Mouse (Mus musculus): Measurements from ENCODE around the gene Hspb2.
A peak's percentile ranks its signal among the peaks of the same experiment; 100 is the strongest.

Hspb2 gene

GRCm38 (mm10) chr9:50752054-50752602 is at the start of gene Hspb2:
Gene Hspb2, minus strand, starts transcription at chr9:50752354.
- DNase-seq (ENCODE audit: low spot score in 2 of 2) = no peak

- DNase-seq (ENCODE audit: low spot score in 2 of 2) = peak; percentile 54 to 63
Measured at GRCm38 (mm10) chr9:50800985-50801384, 48.8 kb upstream of the Hspb2 start.

DNA sequence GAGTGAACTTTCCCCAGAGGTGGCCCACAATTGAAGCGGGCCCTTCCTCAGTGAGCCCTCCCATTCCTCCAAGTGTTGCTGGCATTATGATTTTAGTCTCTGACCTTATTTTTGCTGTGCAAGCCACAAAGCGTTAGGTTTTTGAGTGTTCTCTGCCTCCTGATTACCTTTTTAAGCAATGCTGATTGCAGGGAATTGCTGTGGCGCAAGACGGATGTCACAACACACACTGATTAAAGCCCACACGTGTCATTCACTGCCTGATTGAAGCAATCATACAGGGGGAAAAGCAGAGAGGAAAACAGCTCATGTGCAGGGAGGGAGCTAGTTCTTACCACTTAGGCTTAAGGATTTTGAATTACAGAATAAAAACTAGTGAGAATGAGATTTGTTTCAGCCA is 46.2 kb upstream of the Hspb2 start:
- DNase-seq (ENCODE audit: low spot score in 2 of 2) = no peak

DNA sequence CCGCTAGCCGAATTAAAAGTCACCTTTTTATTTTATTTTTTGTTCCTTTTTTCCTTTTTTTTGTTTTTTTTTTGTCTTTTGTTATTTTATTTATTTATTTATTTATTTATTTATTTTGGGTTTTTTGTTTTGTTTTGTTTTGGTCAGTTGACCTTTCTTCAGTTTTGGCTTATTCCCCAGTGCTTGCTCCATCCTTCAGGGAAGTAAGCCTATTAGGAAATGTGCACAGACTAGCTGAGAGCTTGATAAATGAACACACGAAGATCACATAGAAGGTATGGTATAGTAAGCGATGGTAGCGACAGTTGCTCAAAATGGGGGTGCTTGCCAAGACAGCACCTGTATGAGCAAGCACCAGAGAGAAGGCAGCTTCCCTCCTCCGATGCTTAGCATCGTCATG is 45.5 kb upstream of the Hspb2 start:
- DNase-seq (ENCODE audit: low spot score in 2 of 2) = no peak

- no peak for DNase-seq (ENCODE audit: low spot score in 2 of 2)
Measured at GRCm38 (mm10) chr9:50796776-50797175, 44.6 kb upstream of the Hspb2 start.

- no peak for DNase-seq (ENCODE audit: low spot score in 2 of 2)
Measured at GRCm38 (mm10) chr9:50795266-50795665, 43.1 kb upstream of the Hspb2 start.

DNA sequence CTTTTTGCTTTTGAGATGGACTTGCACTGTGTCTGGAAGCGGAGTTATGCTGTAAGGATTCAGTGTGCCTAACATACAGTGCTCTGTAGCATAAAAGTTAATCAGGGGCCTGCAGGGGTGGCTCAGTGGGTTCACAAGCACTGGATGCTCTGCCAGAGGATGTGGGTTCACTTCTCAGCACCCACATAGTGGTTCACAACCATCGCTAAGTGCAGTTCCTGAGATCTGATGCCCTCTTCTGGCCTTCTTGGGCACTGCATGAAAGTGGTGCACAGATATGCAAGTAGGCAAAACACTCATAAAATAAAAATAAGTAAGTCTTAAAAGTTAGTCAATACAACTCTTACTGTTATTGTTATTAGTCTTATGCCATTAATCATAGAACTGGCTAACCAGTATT is 30.0 kb upstream of the Hspb2 start:
- DNase-seq (ENCODE audit: low spot score in 2 of 2) = peak; percentile 21 to 22

DNA sequence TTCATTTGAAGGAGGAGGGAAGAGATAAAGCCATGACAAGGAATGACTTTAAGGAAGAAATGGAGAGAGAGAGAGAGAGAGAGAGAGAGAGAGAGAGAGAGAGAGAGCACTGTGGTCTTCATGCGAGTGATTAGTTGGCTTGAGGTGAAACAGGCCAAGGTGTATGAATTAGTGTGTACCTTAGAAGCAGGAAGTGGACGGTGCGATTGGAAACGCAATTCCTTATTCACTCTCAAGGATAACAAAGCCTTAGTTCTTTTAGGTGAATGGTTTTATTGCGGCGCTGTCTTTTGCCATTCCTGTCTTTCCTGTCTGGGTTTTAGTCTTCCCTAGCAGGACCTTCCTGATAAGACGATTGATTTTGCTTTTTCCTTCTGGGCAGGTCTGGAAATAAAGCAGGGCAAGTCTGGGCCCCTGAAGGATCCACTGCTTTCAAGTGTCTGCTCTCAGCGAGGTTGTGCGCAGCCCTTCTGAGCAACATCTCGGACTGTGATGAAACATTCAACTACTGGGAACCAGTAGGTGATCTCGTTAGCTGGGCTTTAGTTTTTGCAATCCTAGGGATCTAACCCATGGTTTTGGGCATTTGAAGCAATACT is 24.1 kb upstream of the Hspb2 start:
- no peak for DNase-seq (ENCODE audit: low spot score in 2 of 2)

GRCm38 (mm10) chr9:50775662-50776126 is 23.5 kb upstream of the Hspb2 start:
- DNase-seq (ENCODE audit: low spot score in 2 of 2) = no peak

- DNase-seq (ENCODE audit: low spot score in 2 of 2) = peak; percentile 80 to 84
Measured at GRCm38 (mm10) chr9:50774991-50775612, 22.9 kb upstream of the Hspb2 start, which contains the start of the genes Alg9 and 1110032A03Rik. Gene Alg9, plus strand, starts transcription at chr9:50775019. Gene 1110032A03Rik, minus strand, starts transcription at chr9:50775520.

DNA sequence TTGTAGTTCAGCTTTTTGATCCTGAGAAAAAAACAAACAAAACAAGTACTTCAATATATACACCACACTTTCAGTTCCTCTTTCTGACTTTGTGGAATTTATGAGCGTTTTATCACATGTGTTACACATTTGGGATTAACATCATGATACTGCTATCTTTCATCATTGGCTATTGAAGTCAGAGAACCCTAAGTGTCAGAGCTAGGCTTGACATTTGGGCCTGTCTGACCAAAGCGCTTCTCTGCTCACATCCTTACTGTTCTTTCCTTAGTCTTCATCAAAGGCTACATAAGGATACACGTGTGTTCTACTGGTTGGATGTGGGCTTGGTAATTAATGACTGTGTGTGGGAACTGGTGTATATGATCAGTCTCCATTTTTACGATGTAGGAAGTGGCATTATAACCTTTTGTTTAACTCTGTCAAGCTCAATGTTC is 21.9 kb upstream of the Hspb2 start:
- peak in 1 of 2 experiments; percentile 11 for DNase-seq (ENCODE audit: low spot score in 2 of 2)

DNA sequence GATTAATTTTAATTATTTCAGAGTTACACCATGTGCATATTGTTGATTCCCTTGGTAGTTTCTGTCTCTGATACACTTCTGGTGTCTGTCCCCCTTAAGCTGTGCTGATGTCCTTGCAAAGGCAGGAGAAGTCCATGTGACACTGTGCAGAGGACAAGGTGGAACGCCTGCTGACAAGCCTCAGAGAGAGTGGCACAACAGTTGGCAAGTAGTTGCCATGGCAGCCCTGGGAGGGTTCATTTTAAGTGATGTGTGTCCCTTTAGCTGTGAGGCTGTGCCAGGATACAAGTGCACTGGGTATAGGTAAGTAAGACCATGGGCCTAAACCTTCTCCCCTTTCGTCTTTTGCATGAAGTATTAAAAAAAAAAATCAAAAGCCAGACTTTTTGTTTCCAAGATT is 17.9 kb upstream of the Hspb2 start:
- no peak for DNase-seq (ENCODE audit: low spot score in 2 of 2)

DNA sequence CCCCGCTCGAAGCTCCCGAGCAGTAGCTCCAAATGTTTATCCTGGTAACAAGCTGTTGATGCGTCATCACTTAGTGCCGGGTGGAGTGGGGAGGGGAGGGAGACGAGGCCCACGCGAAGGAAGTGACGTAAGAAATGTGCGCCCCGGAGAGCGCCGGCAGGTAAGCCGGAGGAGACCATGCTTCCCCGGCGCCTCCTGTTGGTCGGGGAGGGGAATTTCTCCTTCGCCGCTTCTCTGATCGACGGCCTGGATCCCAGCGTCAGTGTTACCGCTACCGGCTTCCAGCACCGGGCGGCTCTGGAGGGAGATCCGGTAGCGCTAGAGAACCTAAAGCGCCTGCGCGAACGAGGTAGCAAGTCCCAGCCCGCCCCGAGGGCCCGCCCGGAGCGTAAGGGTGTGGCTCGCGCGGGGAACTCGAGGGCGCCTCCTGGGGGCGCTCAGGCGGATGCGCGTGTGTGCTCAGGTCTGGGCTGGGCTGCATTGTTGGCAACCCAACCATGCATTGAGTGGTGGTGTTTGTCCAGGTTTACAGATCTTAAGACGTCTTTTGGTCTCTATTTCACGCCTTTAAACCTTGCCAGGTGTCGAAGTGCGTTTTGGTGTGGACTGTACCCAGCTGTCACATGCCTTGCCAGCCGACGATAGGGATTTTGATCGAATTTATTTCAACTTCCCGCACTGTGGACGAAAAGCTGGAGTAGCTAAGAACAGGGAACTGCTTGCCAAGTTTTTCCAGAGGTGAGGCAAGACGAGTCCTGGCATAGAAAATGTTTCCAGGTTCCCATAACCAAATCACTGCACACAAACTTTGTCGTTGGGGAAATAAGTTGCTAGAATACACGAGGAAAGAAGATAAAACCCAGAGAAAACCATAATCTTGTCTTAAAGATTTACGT is 16.2 kb upstream of the Hspb2 start, which contains the start of gene Fdxacb1:
TSS of gene Fdxacb1 (plus strand) at position 130 of the 896 bp plus-strand sequence.
- peak; percentile 97 for DNase-seq (ENCODE audit: low spot score in 2 of 2)

DNA sequence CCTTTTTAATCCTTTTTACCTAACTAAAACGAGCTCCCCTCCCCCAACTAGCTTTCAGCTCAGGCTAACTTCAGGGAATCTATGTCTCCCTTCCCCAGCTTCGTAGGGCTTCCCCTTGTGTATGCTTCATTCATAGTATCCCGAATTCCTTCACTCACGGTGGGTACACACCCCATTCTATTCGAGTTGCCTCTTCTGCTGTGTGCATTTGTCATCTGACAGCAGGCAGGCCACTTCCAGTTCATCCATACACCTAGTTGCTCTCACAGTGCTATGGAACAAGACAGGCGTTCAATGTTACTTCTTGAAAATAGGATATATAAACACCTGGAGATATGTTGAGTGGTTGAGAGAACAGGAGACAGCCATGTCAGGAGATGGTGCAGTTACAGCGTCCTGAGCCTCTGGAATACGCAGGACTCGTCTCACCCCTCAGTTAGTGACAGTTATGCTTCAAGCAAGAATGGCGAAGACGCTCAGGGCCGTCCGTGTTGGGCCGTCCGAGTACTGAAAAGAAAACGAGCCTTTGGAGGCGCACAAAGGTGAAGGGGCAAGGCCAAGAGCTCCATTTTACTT is 15.5 kb upstream of the Hspb2 start:
- DNase-seq (ENCODE audit: low spot score in 2 of 2) = no peak

DNA sequence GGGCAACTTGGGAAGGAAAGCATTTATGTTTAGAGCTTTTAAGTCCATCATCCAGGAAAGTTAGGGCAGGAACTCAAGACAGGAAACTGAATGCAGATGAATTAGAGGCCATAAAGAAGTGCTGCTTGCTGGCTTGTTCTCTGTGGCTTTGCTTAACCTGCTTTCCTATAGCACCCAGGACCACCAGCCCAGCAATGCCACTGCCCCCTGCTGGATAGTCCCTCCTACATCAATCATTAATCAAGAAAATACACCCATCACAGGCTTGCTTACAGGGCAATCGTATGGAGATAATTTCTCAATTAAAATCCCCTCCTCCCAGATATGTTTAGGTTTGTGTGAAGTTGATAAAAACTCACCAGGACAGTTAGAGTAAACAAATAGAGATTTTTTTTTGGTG is 11.2 kb upstream of the Hspb2 start:
- DNase-seq (ENCODE audit: low spot score in 2 of 2) = no peak

GRCm38 (mm10) chr9:50761520-50762243 is 9.5 kb upstream of the Hspb2 start:
- DNase-seq (ENCODE audit: low spot score in 2 of 2) = no peak

- DNase-seq (ENCODE audit: low spot score in 2 of 2) = no peak
Measured at GRCm38 (mm10) chr9:50756711-50757110, 4.6 kb upstream of the Hspb2 start.

DNA sequence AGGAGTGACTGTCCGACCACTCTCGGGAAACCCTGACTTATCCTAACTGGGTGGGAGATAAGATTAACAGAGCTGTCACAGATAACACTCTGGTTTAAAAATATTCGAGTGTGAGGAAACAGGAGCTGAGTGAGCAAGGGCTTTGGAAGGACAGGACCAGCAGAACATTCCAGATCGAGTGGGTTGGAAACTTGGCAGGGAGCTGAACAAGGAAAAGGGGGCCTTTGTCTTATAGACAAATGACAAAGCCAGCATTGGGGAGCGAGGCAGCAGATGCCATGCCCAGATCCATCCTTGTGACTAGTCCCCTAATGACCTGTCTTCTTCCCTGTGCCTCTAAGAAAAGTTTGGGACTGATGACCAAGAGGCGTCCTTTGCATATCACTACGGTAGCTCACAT is 1.8 kb upstream of the Hspb2 start:
- no peak for DNase-seq (ENCODE audit: low spot score in 2 of 2)

DNA sequence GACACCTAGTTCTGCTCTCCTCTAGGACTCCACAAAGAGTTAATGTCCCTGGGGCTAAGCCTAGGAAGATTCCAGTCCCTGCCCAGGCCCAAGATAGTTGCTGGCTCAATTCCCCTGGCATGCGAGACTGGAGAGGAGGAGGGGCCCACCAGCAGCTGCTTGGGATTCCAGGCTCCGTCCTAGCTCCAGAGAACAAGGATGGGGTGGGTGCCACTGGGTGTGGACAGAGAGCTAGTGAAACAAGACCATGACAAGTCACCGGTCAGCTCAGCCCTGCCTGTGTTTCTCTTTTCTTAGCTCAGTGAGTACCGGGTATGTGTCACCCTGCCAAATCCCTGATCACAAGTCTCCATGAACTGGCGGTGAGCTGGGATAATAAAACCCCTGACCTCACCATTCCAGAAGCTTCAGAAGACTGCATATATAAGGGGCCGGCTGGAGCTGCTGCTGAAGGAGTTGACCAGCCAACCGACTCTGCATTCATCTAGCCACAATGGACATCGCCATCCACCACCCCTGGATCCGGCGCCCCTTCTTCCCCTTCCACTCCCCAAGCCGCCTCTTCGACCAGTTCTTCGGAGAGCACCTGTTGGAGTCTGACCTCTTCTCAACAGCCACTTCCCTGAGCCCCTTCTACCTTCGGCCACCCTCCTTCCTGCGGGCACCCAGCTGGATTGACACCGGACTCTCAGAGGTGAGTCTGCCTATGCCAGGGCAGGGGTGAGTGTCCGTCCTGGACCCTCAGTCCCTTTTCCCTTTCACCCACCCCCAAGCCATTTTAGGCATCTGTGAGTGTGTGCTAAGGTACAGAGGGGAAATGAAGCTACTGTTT is 846 bp upstream of the Hspb2 start:
- DNase-seq (ENCODE audit: low spot score in 2 of 2) = no peak

DNA sequence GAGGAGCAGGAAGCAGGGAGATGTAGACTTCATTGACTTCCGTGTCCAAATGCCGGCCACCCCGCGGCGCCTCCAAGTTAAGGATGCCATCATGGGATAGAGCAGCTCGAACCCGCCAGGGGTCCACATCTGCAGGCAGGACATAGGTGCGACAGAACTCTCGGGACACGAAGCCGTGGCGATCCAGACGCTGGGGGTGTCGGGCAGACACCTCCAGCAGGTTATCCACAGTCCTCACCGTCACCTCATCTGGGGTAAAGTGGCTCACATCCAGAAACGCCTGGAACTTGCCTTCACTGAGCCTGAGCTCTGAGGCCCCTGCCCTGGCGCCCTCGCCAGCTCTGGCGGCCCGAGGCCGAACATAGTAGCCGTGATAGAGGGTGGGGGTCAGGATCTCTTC is 831 bp downstream of the Hspb2 start, which contains the start of gene Cryab:
TSS of gene Cryab (plus strand) at position 3 of the 400 bp plus-strand sequence.
- no peak for DNase-seq (ENCODE audit: low spot score in 2 of 2)
